Mouse (Mus musculus) stomach, postnatal 0 days (tissue): ENCODE measurements around the gene Lrrc46.
A peak's percentile ranks its signal among the peaks of the same experiment; 100 is the strongest.

Experiments
- CTCF ChIP-seq: IDR thresholded peaks from 2 replicates; pipeline ENCODE4 v1.5.1; 2016; ENCODE audit warnings: antibody characterized with exemption, low read depth, mild to moderate bottlenecking, moderate library complexity
- EP300 ChIP-seq: optimal IDR thresholded peaks from 2 replicates; pipeline ENCODE3; 2016; ENCODE audit warnings: antibody characterized with exemption

DNA sequence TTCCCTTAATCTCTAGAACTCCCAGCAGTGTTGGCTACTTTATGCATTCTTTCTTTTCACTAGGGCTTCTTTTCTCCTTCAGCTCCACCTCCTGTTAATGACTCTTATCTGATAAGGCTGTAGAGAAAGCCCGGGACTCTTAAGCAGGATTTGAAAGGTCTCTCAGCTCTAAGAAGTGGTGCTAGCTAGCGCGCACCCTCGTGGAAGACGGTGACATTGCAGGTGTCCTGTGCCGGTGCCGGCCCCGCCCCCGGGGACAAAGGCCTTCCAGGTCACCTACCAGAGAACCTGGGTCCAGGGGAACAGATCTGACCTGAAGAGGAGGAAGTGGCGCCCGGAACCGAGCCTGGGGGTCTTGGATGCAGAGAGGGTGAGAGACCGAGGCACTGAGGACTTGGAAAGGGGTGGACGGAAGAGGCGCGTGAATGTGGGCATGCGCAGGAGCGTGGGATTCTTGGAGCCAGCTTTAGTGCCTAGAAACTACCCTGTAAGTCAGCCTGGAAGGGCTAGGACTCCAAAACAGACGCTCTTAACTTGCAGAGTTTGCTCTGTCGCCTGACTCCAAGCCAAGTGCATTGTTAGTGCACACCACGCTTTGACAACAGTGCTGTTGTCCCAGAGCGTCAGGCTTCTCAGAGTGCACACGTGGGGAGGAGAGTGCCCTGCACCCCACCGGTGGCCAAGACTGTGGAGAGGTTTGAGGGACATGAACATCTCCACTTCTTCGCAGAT lies 11.4 kb downstream of the Lrrc46 start, which contains the start of gene Scrn2:
- TF ChIP-seq CTCF (peak; percentile 95), EP300 (no peak)
